Mouse (Mus musculus) left cerebral cortex, postnatal 14 days (tissue): Measurements from ENCODE around the gene Vwce. TPM values are rescaled to one million over a fixed set of nuclear protein-coding genes. Genes with fewer than 3 reads are reported as not detected.

Source experiments
- DNase-seq, 2 experiments: peaks; one replicate each; pipeline ENCODE4 v3.0.0; 2021 to 2022; ENCODE audit warnings: low spot score in 2 of 2, mixed read lengths in 1 of 2
- intact Hi-C: fragments of 180-260 bp; cut with DNase I; formaldehyde crosslinking; loops from one replicate; pipeline ENCODE4 v1.15.1; 2025
- total RNA-seq, 2 experiments: library from RNA; stranded (reverse); gene quantifications; 2 replicates each; pipeline ENCODE4 v1.2.3; 2021

Vwce gene
- total RNA-seq, 2 experiments from 2014 or later, result 0.37 to 0.76 TPM

GRCm38 (mm10) chr19:10685081-10685480 is 51.1 kb downstream of the Vwce start:
- DNase-seq, result no peak
- intact Hi-C loops, result no loop called here

- intact Hi-C loops, result no loop called here
- no peak for DNase-seq
Observed at GRCm38 (mm10) chr19:10685727-10686126, 51.7 kb downstream of the Vwce start.

DNA sequence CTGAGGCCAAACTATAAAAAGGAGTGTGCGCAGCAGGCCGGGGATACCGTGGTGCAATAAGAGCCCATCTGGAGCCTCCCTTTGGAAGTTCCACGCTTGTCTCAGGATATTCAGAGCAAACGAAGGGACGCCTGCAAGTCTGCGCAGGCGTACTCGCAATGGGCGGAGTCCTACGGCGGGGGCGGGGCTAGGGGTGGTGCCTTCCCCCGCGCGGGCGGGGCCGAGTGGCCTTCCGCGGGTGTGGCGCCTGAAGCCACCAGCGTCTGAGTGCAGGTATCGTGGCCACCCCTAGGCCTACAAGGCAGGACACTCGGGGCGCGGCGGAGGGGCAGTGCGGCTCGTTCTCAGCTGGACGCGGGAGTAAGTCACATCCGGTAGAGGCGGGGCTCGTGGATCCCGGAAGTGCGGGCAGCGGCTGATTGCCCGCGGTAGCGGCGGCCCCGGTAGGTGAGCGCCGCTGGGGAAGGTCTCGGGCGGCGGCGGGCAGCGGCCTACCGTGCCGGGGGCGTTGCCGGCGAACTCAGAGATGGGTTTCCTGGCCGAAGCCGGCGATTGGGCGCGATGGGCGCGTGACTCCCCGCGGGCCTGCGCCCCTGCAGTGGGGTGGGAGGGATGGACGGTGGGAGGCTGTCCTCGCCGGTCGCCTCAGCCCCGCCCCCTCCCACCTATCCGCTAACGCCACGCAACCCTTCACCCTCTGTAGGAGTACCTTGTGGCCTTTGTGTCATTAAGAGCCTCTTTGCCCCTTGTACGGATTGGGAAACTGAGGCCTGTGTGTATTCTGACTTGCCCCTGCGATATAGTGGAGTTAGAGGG is 54.7 kb downstream of the Vwce start, which contains the start of gene Vps37c:
Gene Vps37c, plus strand, starts transcription at position 199 of the 816 bp plus-strand sequence.
- intact Hi-C loops, result no loop called here
- DNase-seq, result peak; percentile 91 to 92

GRCm38 (mm10) chr19:10689470-10690166 is 55.6 kb downstream of the Vwce start:
- peak in 1 of 2 experiments; percentile 49 for DNase-seq
- intact Hi-C loops, result no loop called here

GRCm38 (mm10) chr19:10690336-10690735 is 56.3 kb downstream of the Vwce start:
- intact Hi-C loops, result no loop called here
- DNase-seq, result no peak

DNA sequence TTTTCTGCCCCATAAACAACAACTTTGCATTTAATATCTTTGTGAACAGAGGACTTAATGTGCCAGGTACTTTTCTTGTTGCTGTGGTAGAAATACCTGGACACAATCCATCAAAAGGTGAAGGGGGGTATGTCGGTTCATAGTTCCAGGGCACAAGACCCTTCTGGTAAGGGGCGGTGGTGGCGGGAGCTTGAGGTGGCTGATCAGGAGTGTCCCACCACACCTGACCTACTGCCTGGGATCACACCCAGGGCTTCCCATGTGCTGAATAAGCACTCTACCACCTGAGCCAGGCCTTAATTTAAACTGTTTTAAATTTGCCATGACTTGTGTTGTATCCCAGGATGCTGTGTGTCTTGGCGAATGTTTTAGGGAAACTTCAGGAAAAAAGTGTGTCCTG is 57.1 kb downstream of the Vwce start:
- no peak for DNase-seq
- intact Hi-C loops, result no loop called here

DNA sequence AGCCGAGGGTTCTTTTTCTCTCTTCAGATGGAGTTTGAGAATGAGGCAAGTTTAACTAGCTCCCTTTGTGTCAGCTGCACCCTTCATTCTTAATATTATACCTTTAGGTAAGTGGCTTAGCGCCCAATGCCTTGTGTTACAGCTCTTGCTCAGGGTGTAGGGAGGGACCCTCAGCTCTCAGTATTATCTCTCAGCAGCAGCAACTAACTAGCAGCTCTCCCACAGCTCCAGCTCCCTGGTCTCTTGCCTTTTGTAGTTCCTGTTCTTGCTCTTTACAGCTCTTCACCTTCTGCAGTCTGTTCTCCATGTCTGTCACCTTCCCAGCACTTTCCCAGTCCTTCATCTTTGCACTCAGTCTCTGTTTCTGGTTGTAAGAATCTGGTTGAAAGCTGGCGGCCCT is 57.6 kb downstream of the Vwce start:
- no peak for DNase-seq
- intact Hi-C loops, result no loop called here

DNA sequence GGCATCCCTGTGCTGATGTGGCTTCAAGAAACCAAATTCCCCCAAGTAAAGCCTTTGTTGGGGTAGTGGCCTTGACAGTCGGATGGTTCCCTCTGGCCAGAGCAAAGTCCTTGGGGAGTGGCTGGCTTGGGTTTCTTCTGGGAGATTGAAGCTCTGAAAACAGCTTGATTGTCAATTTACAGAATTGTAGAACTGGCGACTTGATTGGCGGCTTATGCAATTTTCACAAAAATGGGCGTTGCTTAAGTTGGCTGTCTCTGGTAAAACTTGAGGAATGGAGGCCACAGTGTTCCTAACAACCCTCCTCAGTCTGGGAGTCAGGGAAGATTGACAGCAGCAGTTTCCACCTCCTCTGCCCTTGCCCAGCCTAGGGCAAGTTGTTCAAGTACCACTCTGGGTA is 58.3 kb downstream of the Vwce start:
- DNase-seq, result no peak
- intact Hi-C loops, result no loop called here

DNA sequence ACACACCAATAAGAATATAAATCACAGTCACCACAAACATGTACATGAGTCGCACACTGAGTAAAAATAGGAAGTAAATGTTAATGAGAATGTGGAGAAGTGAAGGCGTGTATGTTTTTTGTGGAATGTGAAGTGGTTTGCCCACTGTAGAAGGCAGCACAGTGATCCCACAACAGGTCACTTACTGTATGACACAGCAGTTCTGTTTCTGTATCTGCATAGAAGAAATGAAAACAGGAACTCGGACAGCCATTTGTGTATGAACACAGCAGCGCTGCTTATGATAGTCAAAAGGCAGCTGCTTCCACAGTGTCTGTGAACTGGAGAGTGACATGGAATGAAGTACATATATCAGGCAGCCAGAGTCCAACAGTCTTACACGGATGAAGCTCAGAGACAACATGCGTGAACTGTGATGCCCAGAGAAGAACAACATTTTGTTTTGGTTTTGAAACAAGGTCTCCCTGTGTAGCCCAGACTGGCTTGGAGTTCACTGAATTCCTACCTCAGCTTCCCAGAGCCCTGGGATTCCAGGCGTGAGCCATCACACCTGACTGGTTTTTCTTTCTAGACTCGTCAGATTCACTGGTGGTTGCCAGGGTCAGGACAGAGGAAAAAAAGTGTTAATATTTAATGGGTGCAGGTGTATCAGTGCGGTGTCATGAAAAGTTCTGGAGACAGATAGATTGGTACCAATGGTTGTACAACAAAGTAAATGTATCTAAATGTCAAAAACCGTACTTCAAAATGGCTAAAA is 60.1 kb downstream of the Vwce start:
- intact Hi-C loops, result no loop called here
- DNase-seq, result no peak

DNA sequence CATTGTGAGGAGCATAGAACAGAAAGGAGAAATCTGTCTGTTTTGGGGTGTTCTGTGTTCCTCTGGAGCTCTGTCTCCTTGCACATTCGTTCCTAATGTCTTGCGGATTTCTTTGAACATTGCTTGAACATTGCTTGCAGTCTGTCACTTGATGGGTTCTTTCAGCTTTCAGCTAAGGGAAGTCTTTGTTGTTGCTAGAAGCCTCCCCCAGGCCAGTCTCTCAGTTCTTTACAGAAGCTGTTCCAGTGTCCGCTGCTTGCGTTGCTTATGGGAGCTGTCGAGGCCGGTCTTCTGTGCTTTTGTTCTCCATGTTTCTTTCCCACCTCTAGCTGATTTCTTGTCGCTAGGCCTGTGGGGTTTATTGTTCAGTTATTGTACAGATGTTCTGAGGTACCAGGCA is 61.8 kb downstream of the Vwce start:
- intact Hi-C loops, result no loop called here
- no peak for DNase-seq

DNA sequence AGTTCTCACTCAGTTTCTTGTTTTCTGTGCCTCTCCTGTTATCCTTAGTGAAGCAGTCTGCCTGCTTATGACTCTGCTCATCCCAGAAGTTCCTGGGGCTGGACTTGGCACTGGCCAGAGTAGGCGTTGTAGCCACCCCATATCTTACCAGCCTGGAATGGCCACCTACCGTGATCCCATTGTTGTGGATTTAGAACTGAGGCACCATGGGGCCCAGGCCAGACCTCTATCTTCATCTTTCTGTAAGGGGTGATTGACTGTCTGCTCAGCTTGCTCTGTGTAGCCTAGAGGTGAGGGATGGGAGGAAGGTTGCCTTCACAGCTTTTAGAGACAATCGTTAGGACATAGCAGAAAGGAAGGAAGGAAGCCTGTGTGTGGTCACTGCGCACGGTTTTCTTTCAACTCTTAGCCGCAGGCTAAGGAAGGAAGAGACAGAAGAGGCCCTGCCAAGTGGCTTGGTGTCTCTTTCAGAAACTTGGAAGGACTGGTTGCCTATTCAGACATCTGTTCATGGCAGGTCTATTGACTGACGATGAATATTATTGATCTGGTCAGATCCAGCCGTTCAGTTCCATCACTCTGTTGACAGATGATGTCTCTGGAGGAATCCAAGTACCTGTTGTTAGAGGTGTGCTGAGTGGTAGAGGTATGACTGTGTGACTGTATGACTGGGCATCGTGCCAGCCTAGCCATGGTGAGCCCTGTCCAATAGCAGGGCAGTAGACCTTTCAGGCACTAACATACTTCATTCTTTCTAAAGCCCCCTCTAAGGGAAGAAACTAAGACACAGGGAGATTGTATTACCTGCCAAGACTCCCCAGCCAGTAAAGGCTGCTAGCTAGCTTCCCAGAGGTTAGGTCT is 64.3 kb downstream of the Vwce start:
- intact Hi-C loops, result no loop called here
- DNase-seq, result no peak

DNA sequence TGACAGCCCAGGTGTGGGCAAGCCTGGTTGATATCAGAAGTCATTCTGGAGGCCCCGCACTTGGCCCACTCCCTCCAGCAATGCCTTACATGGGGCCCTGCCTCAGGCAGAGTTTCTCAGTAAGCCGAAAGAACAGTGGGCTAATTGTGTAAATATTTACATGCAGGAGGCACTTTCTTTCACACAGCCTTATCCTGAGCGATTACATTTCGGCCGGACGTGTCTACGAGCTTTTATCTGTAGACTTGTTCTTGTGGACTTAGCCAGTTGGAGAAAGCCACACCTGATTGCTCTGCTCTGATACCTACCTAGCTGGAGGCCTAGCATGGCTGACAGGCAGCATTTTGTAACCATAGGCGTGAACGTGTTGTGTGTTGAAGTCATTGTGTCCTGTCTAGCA is 65.8 kb downstream of the Vwce start:
- intact Hi-C loops, result no loop called here
- DNase-seq, result no peak

- intact Hi-C loops, result no loop called here
- no peak for DNase-seq
Observed at GRCm38 (mm10) chr19:10701013-10701726, 67.2 kb downstream of the Vwce start.

DNA sequence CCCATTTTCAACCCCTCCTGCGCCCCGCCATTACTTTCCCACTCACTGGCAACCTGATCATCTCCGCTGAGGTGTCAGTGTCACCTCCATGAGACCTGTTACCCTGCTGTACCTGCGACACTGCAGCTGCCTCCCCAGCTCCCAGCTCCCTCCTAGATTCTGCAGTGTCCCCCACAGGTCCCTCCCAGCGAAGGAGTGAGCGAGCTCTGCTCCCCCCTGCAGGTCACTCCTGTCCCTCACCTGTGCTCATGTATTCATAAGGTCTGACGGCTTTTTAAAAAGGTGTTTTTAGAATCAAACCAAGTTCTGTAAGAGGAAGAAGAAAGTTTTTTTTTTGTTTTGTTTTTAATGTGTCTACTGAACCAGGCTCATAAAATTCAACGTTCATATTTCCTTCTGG is 68.1 kb downstream of the Vwce start:
- no peak for DNase-seq
- intact Hi-C loops, result no loop called here

- intact Hi-C loops, result no loop called here
- DNase-seq, result no peak
Observed at GRCm38 (mm10) chr19:10703470-10703869, 69.5 kb downstream of the Vwce start.

DNA sequence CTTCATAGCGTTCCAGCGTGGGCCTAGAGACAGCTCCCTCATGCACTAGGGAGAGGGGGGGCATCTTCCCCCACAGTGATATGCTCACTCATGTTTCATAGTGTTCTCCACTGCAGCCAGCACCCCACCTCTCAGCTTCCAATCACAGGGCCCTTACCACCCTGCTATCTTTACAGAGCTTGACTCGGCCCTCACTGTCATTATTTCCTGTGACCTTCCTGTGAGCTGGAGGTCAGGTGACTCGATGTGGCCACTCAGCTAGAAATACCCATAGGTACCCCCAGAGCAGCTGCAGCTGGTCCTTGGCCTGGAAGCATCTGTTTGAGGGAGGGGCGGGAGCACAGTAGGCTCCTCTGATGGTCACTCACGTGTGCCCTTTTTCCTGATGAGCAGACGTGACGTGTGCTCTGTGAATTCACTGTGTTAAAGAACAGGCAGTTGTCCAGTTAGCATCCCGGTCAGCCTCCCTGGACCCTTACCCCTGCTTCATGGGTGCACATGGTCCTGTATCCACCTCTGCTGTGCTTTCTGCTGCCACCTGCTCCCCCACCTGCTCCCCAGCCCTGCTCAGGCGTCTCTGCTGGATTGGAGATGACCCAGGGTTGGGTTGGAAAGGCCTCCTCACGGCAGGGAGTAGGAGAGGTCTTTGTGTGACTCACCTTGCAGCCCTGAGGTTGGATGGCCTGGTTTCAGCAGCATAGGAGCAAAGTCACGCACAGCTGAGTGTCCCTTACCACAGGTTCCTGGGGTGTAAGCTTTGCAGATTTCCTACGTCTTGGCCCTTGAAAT is 73.3 kb downstream of the Vwce start:
- DNase-seq, result no peak
- intact Hi-C loops, result no loop called here

GRCm38 (mm10) chr19:10707881-10708280 is 73.9 kb downstream of the Vwce start:
- DNase-seq, result no peak
- intact Hi-C loops, result loop anchor here (2.0 kb wide), 1 partner anchor 29 kb away; the partner anchor contains the start of gene Pga5

- intact Hi-C loops, result loop anchor here (2.0 kb wide), 1 partner anchor 30 kb away; the partner anchor contains the start of gene Pga5
Observed at GRCm38 (mm10) chr19:10708900-10709299, 74.9 kb downstream of the Vwce start.

More at GRCm38 (mm10) chr19:10708900-10709299, 74.9 kb downstream of the Vwce start:
- DNase-seq, result no peak
